Mouse (Mus musculus) mesoderm, embryonic 11.5 days (tissue): ENCODE results near the gene Gpr119.

Source experiments
- DNase-seq: peaks from one replicate; pipeline ENCODE4 v3.0.0-alpha.2; 2012; ENCODE audit warnings: low read depth, low spot score

Gene Gpr119

DNA sequence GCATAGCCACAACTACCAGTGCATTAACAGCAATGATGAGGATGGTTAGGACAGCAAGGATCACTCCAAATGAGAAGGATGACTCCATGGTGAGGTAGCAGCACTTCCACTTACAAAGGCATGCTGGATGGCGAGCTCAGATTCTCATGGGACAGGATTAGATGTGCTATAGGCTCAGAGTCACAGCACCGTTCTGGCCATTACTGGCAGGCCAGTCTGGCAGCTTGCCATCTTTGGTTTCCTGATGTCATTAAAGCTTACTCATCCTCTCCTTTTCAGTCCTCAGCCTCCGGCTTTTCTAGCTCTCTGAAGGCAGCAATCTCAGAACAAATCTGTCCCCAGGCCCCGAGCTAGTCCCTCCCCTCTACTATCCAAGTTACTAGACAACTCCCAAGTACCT is at the start of gene Gpr119:
Gpr119 (minus strand) TSS at position 308 of the 400 bp plus-strand sequence.
- DNase-seq = no peak

DNA sequence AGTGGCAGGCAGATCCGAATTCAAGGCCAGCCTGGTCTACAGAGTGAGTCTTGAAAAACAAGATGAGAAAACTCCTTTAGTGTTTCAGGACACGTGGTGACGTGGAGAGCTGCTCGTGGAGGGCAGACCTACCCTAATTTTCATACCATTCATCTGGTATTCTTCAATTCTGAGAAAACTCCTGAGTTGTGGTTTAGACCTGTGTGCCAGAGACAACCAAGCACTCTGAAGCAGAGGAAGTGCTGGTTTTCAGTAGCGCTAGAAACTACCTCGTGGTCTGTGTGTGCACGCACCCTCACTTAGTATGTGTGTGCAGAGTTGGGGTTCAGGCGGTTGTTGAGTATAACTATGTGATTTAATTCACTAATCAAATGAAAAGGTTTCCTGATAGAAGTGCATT is 38.6 kb upstream of the Gpr119 start:
- DNase-seq = no peak

DNA sequence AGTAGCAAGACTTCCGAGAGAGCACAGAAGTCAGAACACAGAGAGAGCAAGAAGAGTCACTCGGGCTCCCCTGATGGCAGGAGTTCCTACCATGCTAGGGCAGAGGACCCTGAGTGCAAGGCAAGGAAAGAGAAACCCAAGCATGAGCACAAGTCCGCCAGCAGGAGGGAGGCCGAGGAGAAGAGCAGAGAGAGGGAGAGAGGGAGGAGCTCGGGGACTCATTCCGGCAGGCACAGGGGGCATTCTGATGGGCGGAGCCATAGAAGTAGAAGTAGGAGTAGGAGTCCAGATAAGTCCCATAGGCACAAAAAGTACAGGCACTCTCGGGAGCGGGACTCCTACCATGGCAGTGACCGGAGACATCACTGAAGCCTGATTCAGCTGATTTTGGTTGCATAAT is 35.4 kb upstream of the Gpr119 start:
- no peak for DNase-seq

DNA sequence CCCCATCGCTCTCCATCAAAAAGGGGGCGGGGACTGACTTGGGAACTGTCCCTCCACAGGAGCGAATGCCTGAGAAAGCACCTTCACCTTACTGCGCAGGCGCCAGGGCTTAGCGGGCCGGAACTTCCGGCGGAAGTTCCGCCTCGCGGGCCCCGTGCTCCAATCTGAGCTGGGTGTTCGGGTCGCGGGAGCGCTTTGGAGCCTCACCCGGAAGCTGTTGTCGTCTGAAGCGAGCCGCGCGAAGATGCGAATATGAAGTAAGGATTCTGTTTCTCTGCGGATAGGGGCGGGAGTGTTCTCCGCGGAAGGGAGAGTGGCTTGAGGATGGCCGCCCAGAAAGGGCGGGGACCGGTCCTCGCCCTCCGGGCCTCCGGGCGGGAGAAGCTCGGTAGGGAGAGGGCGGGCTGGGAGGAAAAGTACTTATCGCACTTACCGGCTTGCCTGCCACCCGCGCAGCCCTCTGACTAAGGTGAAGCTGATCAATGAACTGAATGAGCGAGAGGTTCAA is 20.6 kb upstream of the Gpr119 start, which contains the start of gene Rbmx2:
Rbmx2 (plus strand) TSS at position 141 of the 508 bp plus-strand sequence.
- peak; percentile 95 for DNase-seq

DNA sequence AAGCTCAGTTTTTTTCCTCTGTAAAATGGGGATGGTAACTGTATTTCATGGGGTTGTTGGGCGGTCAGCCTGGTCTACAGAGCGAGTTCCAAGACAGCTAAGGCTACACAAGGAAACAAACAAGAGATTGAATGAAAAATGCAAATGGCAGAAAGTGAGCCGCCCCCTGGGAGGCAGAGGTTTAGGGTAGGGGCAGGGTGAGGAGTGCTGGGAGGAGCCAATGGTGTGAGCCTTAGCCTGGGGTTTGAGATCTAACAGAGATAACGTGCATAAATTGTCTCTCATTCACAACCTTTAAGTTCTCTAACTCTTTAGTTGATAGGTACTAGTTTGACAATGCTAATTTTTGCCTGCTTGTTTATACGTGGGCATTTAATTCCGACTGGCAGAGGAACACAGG is 20.2 kb upstream of the Gpr119 start:
- no peak for DNase-seq

DNA sequence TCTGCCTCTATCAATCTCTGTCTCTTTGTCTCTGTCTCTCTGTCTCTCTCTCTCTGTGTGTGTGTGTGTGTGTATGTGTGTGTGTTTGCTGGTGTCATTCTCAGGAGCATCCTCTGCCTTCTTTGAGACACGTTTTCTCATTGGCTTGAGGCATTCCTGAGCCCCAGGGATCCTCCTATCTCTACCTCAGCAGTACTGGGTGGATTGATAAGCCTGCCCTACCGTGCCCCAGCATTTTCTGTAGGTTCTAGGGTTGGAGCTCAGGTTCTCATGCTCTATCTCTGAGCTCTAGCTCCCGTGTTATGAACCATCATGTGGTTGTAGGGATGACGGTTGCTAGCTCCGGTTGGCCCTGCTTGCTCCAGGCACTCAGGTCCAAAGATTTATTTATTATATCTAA is 9.6 kb upstream of the Gpr119 start:
- DNase-seq = no peak

DNA sequence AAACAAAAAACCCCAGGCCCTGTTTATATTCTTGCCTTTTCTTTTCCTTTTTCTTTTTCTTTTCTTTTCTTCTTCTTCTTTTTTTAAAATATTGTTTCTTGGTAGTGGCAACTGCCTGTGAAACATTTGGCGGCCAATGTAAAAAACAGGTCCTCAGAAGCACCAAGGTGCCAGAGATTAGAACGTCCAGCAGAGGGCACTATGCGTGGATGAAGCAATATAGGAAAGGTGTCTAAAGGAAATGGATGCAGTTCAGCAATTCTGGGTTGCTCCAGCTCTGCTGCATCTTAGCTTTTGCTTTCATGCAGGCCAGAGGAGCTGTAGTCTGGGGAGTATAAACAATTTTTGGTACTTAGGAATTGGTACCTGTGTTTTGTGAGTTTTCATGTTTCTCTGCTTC is 9.2 kb upstream of the Gpr119 start:
- peak; percentile 47 for DNase-seq

DNA sequence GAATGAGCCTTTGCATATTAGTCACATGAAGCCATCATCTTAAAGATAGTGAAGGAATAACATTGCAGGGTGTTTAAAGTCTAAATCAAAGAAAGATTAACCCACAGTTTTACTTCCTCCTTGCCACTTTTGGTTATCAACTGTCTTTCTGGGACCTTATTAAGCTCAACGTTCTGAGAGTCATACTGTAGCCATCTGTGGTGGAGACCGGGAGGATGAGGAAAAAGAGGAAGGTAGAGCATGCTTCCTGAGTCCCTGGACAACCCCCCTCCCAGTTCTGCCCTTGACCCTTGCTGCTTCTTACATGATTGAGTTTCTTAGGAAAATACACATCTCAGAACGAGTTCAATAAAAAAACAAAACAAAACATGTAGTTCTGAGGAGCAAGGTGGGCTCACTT is 2.6 kb downstream of the Gpr119 start:
- no peak for DNase-seq

DNA sequence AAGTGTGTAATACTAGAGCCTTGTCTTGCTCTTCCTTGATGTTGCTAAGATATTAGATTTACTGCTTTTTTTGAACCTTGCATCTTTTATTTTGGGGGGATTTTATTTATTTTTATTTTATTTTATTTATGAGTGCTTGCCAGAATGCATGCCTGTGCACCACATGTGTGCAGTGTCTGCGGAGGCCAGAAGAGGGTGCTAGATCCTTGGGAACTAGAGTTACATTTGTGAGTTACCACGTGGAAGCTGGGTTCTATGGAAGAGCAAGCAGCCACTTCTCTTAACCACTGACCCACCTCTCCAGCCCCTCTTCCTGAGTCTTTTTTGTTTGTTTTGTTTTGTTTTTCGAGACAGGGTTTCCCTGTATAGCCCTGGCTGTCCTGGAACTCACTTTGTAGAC is 4.7 kb downstream of the Gpr119 start:
- peak; percentile 3 for DNase-seq

DNA sequence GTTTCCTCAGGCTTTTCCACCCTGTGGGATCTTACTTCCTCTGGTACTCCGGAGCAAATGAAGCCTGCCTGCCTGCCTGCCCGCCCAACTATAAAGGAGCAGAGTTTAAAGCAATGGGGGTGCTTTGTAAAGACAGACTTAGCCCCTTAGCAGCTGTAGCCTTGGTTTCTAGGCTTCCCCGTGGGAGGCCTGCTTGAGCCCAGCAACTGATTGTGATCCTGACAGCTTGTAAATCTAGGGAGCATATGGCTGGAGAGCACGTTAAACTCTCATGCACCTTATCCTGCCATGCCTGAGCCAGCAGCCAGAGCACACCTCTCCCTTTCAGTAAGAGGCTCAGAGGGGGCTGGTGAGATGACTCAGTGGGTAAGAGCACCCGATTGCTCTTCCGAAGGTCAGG is 7.5 kb downstream of the Gpr119 start:
- peak; percentile 67 for DNase-seq

DNA sequence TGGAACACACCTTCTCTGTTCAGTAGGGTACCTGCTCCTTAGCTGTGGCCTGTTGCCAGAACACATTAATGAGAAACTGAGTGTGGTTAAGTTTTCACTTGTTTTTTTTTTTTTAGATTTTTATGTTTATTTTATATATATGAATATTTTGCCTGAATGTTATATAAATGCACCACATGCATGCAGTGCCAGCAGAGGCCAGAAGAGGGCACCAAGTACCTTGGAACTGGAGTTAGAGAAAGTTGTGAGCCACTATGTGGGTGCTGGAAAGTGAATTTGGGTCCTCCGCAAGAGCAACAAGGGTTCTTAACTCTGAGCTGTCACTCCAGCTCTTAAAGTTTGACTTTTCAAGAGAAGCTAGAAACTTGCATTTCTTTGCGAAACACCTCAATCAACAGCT is 30.2 kb downstream of the Gpr119 start:
- DNase-seq = no peak

DNA sequence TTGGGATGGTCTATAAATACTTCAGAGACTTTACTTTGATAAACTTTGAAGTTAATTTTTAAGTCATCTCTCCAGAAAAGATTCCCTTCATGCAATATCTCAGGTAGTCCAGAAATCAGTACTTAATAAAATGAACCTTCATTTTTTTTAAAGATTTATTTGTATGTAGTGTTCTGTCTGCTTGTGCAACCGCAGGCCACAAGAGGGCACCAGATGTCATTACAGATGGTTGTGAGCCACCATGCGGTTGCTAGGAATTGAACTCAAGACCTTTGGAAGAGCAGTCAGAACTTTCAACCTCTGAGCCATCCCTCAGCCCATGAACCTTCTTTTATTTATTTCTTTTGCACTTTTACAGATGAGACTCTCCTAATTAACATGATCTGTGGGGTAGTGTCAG is 37.2 kb downstream of the Gpr119 start:
- no peak for DNase-seq

DNA sequence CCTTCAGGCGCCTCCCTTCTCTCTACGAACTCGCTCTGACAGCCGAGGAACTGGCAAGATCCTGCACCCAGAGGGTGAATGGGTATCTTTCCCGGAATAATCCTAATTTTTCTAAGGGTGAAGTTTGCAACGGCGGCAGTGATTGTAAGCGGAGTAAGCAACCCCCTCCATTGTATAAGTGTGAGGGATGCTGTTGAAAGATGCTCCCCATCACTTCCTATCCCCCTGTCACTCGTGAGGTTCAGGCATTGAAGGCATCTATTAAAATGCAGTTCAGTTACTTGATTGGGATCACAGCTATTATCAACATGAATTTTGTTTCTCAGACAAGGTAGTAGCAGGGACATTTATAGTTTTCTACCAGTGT is 50.2 kb downstream of the Gpr119 start:
- no peak for DNase-seq

DNA sequence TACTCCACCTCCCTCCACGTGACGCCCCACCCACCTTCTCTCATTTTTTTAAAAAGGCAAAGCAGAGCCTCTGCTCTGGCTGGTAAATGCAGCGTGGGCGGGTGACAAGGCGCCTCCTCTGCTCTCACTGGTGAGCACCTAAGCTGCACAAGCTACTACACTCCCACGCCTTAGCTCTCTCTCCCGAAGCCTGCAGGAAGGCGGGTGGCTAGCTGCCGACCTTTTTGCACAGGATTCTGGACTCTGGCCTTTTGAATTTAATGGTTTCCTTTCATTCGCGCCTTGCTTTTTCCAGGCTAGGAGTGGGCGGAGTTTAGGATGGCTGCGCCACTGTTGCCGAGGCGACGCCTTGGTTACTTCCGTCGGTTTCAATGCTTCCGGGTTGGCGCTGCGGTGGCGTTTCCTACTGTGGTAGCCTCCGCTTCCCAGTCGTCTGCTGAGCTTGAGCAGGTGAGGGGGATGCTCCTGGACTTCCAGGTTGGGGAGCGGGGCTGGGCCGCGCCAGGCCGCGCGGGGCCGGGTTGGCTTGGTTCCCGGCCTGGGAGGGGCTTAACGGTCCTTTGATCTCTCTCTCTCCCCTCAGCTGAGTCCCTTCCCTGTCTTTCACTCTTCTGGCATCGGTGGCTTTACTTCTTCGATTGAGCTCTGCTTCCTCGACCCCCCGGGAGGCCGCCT is 50.8 kb downstream of the Gpr119 start, which contains the start of gene Slc25a14:
Slc25a14 (plus strand) TSS at position 35 of the 675 bp plus-strand sequence.
- peak; percentile 78 for DNase-seq

DNA sequence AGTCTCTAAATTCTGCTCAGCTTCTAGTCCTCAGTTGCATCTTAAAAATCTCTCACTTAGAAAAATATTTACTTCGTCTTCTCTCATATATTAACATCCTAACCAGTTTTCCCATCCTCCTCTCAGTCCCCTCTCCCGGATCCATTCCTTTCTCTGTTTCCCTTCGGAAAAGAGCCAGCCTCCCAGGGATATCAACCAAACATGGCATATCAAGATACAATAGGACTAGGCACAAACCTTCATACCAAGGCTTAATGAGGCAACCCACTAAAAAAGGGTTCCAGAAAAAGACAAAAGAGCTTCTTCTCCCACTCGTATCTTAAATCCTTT is 51.3 kb downstream of the Gpr119 start:
- no peak for DNase-seq
